Mouse (Mus musculus): ENCODE results near the gene Vps39. TPM values are rescaled to one million over a fixed set of nuclear protein-coding genes. Genes with fewer than 3 reads are reported as not detected.
A peak's percentile ranks its signal among the peaks of the same experiment; 100 is the strongest.

Gene Vps39
- polyA plus RNA-seq, 1 experiment from 2014 or later: 8.4 TPM

GRCm38 (mm10) chr2:120313976-120314375 is 39.0 kb downstream of the Vps39 start, which contains the start of gene Pla2g4f:
Gene Pla2g4f (minus strand): TSS chr2:120314165.
- Histone ChIP-seq H3K36me3 (ENCODE audit: control insufficient read depth, insufficient read depth, low read length) (peaks cover 7% of the 10 kb centered on the region), H3K4me3 (ENCODE audit: low read depth, low read length) (no peak within 1 kb of the TSS), H3K9me3 (ENCODE audit: control insufficient read depth, low read length) (no peaks in the 10 kb centered on the region), H3K4me2 (replicated peaks; ENCODE audit: low read depth) (no peak within 1 kb of the TSS; the same call in 1 of the 2 replicates), H3K27me3 (ENCODE audit: control insufficient read depth, insufficient read depth, low read length) (no peaks in the 10 kb centered on the region), H3K9ac (ENCODE audit: low read length) (0 out of 2 replicates have a peak within 1 kb of the TSS, but pooled peaks have one; percentile 8), H3K4me1 (replicated peaks; ENCODE audit: control insufficient read depth, insufficient read depth) (no peaks in the 10 kb centered on the region), H3K27ac (replicated peaks) (peak within 1 kb of the TSS; percentile 73)
- DNase-seq (ENCODE audit: low spot score) (peak; percentile 23), ATAC-seq (ENCODE audit: low FRiP score, low TSS enrichment) (peak; percentile 52; the same call in 1 of the 2 replicates)
- TF ChIP-seq EP300 (optimal IDR thresholded peaks at IDR 0.05) (no peak), CTCF (IDR thresholded peaks at IDR 0.05; ENCODE audit: low read depth) (no peak)
- WGBS: 33% methylated on average over 3 of the region's 3 CpGs

- H3K36me3 ChIP-seq (ENCODE audit: control insufficient read depth, insufficient read depth, low read length): peaks cover 4% of the 10 kb centered on the region
- no peak overlapping the region for H3K27ac ChIP-seq (replicated peaks)
- H3K9ac ChIP-seq (ENCODE audit: low read length): no peak overlapping the region
- H3K9me3 ChIP-seq (ENCODE audit: control insufficient read depth, low read length): no peaks in the 10 kb centered on the region
- 0 out of 2 replicates have a peak, but pooled peaks have one; percentile 13 for ATAC-seq (ENCODE audit: low FRiP score, low TSS enrichment)
- TF ChIP-seq CTCF (IDR thresholded peaks at IDR 0.05; ENCODE audit: low read depth): no peak
- TF ChIP-seq EP300 (optimal IDR thresholded peaks at IDR 0.05): no peak
- H3K4me2 ChIP-seq (replicated peaks; ENCODE audit: low read depth): no peak overlapping the region
- WGBS: 74% methylated on average over 7 of the region's 7 CpGs
- H3K27me3 ChIP-seq (ENCODE audit: control insufficient read depth, insufficient read depth, low read length): no peaks in the 10 kb centered on the region
- H3K4me1 ChIP-seq (replicated peaks; ENCODE audit: control insufficient read depth, insufficient read depth): no peaks in the 10 kb centered on the region
- DNase-seq (ENCODE audit: low spot score): no peak
- H3K4me3 ChIP-seq (ENCODE audit: low read depth, low read length): no peak overlapping the region
Observed at GRCm38 (mm10) chr2:120312276-120312825, 40.6 kb downstream of the Vps39 start.

- no peaks in the 10 kb centered on the region for H3K36me3 ChIP-seq (ENCODE audit: control insufficient read depth, insufficient read depth, low read length)
- ATAC-seq (ENCODE audit: low FRiP score, low TSS enrichment): no peak
- H3K9ac ChIP-seq (ENCODE audit: low read length): no peak overlapping the region
- no peak overlapping the region for H3K4me2 ChIP-seq (replicated peaks; ENCODE audit: low read depth)
- no peak overlapping the region for H3K4me3 ChIP-seq (ENCODE audit: low read depth, low read length)
- H3K9me3 ChIP-seq (ENCODE audit: control insufficient read depth, low read length): no peaks in the 10 kb centered on the region
- no peak for DNase-seq (ENCODE audit: low spot score)
- TF ChIP-seq EP300 (optimal IDR thresholded peaks at IDR 0.05) (no peak), CTCF (IDR thresholded peaks at IDR 0.05; ENCODE audit: low read depth) (no peak)
- no peaks in the 10 kb centered on the region for H3K4me1 ChIP-seq (replicated peaks; ENCODE audit: control insufficient read depth, insufficient read depth)
- H3K27me3 ChIP-seq (ENCODE audit: control insufficient read depth, insufficient read depth, low read length): no peaks in the 10 kb centered on the region
- H3K27ac ChIP-seq (replicated peaks): no peak overlapping the region
- WGBS: 12% methylated on average over 3 of the region's 3 CpGs
Observed at GRCm38 (mm10) chr2:120304113-120304512, 48.8 kb downstream of the Vps39 start.

- TF ChIP-seq CTCF (IDR thresholded peaks at IDR 0.05; ENCODE audit: low read depth) (no peak), EP300 (optimal IDR thresholded peaks at IDR 0.05) (no peak)
- no peaks in the 10 kb centered on the region for H3K36me3 ChIP-seq (ENCODE audit: control insufficient read depth, insufficient read depth, low read length)
- no peaks in the 10 kb centered on the region for H3K4me1 ChIP-seq (replicated peaks; ENCODE audit: control insufficient read depth, insufficient read depth)
- no peaks in the 10 kb centered on the region for H3K27me3 ChIP-seq (ENCODE audit: control insufficient read depth, insufficient read depth, low read length)
- WGBS: 92% methylated on average over 6 of the region's 6 CpGs
- no peak overlapping the region for H3K4me2 ChIP-seq (replicated peaks; ENCODE audit: low read depth)
- ATAC-seq (ENCODE audit: low FRiP score, low TSS enrichment) (no peak), DNase-seq (ENCODE audit: low spot score) (no peak)
- H3K4me3 ChIP-seq (ENCODE audit: low read depth, low read length): no peak overlapping the region
- no peaks in the 10 kb centered on the region for H3K9me3 ChIP-seq (ENCODE audit: control insufficient read depth, low read length)
- no peak overlapping the region for H3K9ac ChIP-seq (ENCODE audit: low read length)
- H3K27ac ChIP-seq (replicated peaks): no peak overlapping the region
Observed at GRCm38 (mm10) chr2:120301076-120301475, 51.9 kb downstream of the Vps39 start.

DNA sequence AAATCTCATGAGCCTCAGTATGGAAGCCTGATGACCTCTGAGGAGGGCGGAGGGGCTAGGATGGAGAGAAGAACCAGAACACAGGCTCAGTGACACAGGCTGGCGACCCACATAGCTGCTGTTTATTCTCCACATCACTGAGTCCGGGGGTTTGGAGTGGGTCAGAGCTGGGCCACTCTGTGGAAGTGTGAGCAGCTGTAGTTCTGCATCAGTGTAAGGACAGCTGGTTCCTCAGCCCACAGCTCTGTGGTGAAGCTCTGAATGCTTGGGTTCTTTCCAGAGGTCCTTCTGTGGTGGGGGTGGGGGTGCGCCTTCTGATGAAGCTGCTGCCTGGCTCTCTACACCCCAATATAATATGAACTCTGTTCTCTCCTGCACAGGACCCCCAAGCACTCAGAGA is 53.1 kb downstream of the Vps39 start:
- no peaks in the 10 kb centered on the region for H3K4me1 ChIP-seq (replicated peaks; ENCODE audit: control insufficient read depth, insufficient read depth)
- no peaks in the 10 kb centered on the region for H3K36me3 ChIP-seq (ENCODE audit: control insufficient read depth, insufficient read depth, low read length)
- DNase-seq (ENCODE audit: low spot score) (no peak), ATAC-seq (ENCODE audit: low FRiP score, low TSS enrichment) (0 out of 2 replicates have a peak, but pooled peaks have one; percentile 22)
- no peak overlapping the region for H3K27ac ChIP-seq (replicated peaks)
- H3K4me3 ChIP-seq (ENCODE audit: low read depth, low read length): no peak overlapping the region
- 65% methylated on average over 4 of the region's 4 CpGs for WGBS
- H3K9me3 ChIP-seq (ENCODE audit: control insufficient read depth, low read length): no peaks in the 10 kb centered on the region
- no peak overlapping the region for H3K9ac ChIP-seq (ENCODE audit: low read length)
- TF ChIP-seq CTCF (IDR thresholded peaks at IDR 0.05; ENCODE audit: low read depth) (no peak), EP300 (optimal IDR thresholded peaks at IDR 0.05) (no peak)
- H3K4me2 ChIP-seq (replicated peaks; ENCODE audit: low read depth): no peak overlapping the region
- H3K27me3 ChIP-seq (ENCODE audit: control insufficient read depth, insufficient read depth, low read length): no peaks in the 10 kb centered on the region

GRCm38 (mm10) chr2:120296160-120296559 is 56.8 kb downstream of the Vps39 start:
- no peak overlapping the region for H3K27ac ChIP-seq (replicated peaks)
- H3K9me3 ChIP-seq (ENCODE audit: control insufficient read depth, low read length): no peaks in the 10 kb centered on the region
- no peak overlapping the region for H3K4me3 ChIP-seq (ENCODE audit: low read depth, low read length)
- H3K36me3 ChIP-seq (ENCODE audit: control insufficient read depth, insufficient read depth, low read length): no peaks in the 10 kb centered on the region
- no peaks in the 10 kb centered on the region for H3K27me3 ChIP-seq (ENCODE audit: control insufficient read depth, insufficient read depth, low read length)
- no peak overlapping the region for H3K9ac ChIP-seq (ENCODE audit: low read length)
- WGBS: 7% methylated on average over 2 of the region's 2 CpGs
- TF ChIP-seq EP300 (optimal IDR thresholded peaks at IDR 0.05) (no peak), CTCF (IDR thresholded peaks at IDR 0.05; ENCODE audit: low read depth) (no peak)
- ATAC-seq (ENCODE audit: low FRiP score, low TSS enrichment) (no peak), DNase-seq (ENCODE audit: low spot score) (no peak)
- no peak overlapping the region for H3K4me2 ChIP-seq (replicated peaks; ENCODE audit: low read depth)
- no peaks in the 10 kb centered on the region for H3K4me1 ChIP-seq (replicated peaks; ENCODE audit: control insufficient read depth, insufficient read depth)
